Mouse (Mus musculus) right cerebral cortex, postnatal 4 days (tissue): ENCODE data around the gene Gltpd2.

Experiments used
- DNase-seq: peaks from one replicate; pipeline ENCODE4 v3.0.0-alpha.2; 2022

Gltpd2 gene

DNA sequence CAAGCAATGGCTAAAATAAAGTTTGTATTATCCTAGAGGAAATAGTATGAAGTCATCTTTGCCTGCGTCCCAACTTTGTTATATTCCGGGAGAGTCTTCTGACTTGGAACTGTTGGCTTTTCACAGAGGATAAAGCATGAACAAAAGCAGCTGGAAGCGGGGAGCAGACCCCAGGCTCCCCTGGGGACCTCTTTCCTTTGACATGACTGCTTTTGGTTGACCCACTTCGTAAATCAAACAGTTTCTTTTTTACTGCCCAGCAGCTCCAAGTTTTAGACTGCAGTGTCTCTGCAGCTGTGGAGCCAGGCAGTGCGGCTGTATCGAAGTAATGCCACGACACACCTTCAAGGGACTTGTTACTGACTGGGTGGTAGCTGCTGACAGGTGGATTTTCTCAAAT is 47.6 kb downstream of the Gltpd2 start:
- DNase-seq = no peak
